Mouse (Mus musculus): ENCODE results near the gene Csf3. TPM values are rescaled to one million over a fixed set of nuclear protein-coding genes. Genes with fewer than 3 reads are reported as not detected.

Csf3 gene
- total RNA-seq, 2 experiments from 2014 or later, result not detected

DNA sequence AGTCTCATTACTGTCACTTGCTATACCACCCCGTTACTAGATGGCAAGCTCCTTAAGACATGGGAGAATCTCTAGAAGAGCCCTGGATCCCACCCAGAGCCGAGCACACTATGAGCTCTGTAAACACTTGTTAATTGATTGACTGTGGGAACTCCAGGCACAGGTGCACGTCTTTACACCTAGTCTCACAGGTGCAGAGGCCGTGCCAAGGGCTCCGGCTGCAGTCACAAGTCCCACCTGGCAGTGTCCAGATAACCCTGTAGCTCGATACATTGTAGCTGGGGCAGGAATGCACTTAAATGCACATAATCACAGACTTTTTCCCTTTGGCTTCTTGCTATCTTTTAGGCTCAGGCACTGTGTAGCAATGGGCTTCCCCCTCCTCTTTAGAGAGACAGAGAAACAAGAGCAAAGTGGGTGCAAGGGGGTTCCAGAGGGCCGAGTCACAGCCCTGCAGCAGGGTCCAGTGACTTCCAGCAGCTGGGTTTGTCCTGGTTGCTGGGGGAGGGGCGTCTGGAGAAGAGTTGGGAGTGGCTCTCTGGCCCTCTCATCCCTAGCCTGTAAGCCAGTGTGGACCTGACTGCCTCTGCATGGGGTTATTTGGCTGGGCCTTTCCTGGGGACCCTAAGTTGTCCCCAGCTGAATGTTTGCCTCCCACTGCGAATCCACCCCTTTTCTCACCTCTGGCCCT, 42.7 kb downstream of the Csf3 start:
- DNase-seq (ENCODE audit: low spot score in 2 of 2), result peak in 1 of 2 experiments; percentile 44
- intact Hi-C loops (cut with DNase I), result no loop called here

DNA sequence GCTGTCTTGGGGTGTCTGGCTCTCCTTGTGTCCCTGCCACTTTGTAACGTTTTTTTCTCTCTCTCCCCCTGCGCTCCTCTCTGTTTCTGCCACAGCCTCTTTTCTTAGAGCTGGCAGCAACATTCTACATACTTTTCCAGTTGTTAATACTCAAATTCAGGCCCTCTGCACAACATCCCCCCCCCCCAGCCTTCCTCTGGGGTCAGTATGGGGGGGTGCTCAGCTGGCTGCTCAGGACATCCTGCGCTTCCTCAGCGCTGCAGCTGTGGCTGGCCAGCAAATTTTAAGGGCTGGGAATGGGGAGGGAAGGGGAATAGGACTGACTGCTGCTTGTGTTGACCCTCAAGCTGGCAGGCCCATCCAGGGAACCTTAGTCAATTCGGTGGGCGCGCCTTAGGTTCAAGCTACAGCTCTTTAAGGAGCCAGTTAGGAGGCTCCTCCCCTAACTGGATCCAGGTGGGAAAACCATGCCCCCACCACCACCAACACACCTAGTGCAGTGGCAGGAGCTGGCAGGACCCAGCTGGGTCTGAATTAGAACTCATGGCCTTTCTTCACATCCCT, 43.5 kb downstream of the Csf3 start:
- intact Hi-C loops (cut with DNase I), result no loop called here
- DNase-seq (ENCODE audit: low spot score in 2 of 2), result no peak

DNA sequence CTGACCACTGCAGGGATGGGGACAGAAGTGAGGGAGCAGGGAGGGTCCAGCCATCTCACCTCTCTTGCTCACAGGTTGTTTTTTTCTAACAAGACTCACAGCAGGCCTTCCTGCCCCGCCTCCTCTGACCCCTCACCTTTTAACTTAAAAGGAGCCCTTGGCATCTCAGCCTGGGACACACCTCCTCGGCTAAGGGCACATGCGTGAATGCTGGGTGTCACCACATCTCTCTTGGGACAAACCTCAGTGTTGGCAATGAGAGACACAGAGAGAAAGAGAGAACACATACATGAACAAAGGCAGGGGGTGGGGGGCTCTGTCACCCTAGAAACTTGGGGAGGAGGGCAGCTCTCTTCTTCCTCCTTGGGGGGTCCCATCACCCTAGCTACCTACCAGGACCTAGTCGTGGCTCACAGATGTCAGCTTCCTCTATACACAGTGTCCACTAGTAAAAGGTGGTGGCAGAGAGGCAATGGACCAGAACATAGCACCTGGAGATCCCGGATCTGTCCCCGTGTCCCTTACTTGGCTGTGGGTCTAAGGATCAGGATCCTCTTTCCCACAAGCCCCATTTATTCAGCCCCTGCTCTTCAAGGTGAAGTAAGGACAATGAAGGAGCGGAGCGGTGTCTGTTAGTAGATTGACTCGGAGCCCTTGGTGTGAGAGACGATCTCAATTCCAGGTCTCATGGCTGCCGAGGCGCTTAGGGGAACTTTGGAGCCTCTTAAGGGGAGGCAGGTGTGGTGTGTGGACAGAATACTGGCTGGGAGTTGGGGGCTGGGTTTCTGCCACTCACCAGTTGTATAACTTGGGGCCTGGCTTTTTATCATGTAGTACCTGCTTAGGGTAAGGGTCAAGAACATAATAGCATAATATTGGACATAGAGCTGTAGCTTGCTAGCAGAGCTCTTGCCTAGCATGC, 45.1 kb downstream of the Csf3 start:
- DNase-seq (ENCODE audit: low spot score in 2 of 2), result no peak
- intact Hi-C loops (cut with DNase I), result no loop called here

DNA sequence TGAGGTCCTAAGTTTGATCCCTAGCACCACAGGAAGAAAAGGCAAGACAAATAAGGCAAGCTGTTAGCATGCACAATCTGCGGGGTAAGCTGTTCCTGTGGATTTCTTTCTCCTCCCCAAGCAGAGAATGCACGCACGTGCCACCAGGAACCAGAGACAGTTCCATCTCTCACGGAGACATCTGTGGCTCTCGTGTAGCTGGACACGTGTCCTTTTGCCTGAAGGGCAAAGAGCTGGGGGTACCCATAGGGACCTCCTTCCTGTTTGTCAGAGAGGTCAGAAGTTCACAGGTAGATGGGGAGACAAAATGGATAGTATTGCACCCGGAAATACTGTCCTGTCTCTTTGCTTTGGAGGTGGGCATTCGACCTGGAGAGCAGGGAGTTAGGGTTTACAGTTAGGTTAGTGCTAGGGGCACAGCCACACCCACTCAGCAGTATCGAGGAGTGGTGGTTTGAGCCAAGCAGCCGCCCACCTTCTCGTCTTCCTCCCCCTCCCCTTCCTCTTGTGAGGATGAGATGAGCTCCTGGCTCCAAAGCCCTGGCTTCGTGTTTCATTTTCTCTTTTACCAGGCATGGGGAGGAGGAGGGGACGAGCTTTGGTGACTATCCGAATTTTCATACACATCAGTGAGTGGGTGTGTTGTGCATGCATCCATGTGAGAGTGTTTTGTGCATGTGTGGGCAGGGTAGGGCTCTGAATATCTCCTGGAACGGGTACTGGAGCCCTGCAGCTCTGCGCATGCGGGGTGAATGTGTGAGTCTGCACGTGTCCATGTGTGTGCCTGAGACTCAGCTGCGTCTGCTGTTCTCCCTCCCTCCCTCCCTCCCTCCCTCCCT, 46.0 kb downstream of the Csf3 start:
- intact Hi-C loops (cut with DNase I), result no loop called here
- peak; percentile 94 to 99 for DNase-seq (ENCODE audit: low spot score in 2 of 2)

DNA sequence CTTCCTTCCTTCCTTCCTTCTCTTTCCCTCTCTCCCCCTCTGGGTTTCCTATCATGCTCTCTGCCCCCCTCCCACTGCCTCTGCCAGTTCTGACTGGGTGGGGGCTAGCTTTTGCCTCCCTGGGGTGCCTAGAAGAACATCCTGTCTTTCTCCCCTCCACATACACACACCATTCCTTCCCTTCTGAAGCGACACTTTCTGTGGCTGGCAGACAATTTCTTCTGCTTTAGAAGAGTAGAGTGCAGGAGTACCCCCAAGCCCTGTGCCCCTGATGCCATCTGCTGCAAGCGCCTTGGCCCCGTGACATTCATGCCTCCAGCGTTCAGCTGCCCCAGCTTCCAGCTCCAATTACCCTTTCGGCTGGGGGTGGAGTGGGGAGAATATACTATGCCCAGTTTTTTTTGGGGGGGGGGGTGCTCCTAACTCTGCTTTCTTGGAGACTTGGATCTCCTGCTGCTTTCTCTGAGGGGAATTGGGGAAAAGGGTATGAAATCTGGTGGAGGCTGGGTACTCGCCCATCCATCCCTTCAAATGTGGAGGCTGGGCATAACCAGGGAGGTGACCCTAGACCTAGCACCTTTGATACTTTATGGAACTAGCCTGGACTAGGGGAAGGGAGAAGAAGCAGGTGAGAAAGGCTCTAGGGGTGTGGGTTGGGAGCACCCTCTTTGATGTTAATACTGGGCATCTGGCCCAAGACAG, 46.9 kb downstream of the Csf3 start:
- intact Hi-C loops (cut with DNase I), result no loop called here
- no peak for DNase-seq (ENCODE audit: low spot score in 2 of 2)

DNA sequence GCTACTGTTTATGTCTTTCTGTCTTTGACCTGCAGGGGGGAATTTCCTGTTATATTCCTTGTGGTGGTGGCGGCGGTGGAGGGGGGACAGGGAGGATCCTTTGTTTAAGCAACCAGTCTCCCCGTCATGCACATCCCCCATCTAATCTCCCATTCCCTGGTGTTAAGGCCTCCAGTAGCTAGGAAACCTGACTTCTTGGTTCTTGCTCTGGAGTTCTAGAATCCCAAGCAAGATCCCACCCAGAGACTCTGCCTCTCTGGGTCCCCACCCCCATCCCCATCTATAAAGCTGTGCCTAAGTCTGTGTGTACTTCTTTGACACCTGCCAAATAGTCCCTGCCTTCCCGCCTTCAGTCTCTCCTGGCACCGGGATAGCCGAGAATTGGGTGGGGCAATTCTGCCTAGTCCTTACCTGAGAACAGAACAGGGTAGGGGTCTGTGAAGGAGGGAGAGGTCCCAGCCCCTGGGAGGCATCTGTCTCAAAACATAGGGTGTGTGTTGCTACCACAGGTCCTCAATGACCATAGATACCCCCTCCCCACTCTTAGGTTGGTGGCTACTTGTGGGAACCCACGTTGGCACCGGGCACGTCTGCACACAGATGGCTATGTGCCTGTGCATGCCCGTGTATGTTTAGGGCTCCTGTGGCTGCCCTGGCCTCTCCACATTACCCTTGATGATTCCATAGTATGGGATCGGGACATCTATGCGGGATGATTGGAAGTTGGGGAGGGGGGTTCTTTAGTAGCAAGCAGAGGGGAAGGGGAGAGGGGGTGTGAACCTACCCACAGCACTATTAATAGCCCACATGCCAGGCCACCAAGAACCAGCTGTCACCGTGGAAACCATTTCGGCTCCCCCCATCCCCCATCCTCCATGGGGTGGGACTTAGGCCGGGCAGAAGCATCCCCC, 47.7 kb downstream of the Csf3 start:
- peak in 1 of 2 experiments; percentile 41 for DNase-seq (ENCODE audit: low spot score in 2 of 2)
- intact Hi-C loops (cut with DNase I), result no loop called here

DNA sequence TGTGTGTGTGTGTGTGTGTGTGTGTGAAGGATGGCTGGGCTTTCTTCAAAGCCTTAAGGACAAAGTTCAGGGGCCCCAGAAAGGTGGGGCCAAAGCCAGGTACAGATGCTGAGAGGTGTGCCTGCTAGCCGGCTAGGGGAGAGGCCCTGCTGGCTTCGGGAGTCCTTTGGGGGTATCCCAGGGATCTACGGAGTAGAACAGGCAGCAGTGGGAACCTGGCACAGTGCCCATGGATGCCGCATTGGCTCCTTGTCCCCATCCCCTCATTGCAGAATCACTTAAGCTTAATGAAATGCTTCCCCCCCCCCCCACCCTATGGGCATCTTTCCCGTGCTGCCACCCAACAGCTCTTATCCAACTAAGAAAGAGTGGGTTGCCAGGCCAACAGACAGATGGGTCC, 48.7 kb downstream of the Csf3 start:
- intact Hi-C loops (cut with DNase I), result no loop called here
- DNase-seq (ENCODE audit: low spot score in 2 of 2), result peak in 1 of 2 experiments; percentile 72

DNA sequence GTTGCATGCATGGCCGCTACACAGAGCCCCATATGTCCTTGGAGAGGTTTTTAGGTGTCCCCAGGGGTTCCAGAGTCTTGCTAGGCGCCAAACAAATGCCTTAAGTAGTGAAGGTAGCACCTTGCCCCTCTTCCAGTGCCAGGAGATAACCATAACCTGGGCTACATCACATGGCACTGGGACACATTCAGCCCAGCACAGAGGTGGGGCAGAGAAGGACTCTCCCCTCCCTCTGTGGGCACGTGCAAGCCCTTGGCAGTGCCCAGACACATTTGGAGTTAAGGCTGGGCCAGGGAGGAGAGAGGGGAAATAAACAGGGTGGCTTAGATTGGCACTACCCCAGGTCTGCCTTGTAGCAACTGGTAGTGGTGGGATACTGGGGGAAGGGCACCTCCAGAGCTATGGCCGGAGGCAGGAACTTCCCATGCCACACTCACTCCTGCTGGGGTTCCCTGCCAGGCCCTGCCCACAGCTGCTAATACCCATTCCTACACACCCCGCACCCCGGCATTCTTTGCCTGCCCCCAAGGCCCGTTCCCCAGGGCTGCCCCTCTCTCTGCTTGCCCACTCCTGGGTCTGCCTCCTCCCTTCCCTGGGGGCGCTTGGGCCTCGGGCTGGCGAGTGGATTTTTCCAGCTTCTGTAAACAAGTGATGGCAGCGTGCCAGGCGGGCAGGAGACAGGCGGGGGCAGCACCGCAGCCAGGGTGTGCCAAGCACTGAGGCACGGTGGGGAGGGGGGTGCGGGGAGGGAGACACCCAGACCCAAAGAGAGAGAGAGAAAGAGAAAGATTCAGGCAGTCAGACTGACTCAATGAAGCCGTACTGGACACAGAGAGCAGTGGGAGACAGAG, 49.5 kb downstream of the Csf3 start:
- DNase-seq (ENCODE audit: low spot score in 2 of 2), result peak; percentile 80 to 84
- intact Hi-C loops (cut with DNase I), result no loop called here

DNA sequence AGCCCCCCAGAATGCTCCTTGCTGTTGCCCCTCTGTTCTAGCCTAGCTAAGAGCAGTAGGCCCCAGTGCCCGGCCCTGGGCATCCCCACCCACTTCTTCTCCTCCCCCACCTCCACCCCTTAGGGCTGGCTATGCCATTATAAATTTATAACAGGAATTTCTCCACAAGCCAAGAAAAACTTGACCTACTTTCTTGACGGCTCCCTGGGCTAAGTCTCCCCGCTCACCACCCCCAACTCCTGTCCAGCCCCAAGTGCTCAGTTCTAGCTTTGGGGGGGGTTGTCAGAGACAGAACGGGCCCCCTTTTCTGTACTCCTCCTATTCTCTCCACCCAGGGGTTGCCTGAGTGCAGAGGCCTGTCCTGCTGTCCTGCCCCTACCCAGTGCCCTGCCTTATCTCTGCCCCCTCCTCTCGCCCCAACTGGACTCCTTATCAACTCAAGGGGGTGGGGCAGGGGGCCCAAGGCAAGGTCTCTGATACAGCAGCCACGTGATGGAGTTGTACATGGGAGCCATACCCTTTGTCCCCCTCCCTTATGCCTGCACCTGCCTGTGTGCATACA, 50.2 kb downstream of the Csf3 start:
- no peak for DNase-seq (ENCODE audit: low spot score in 2 of 2)
- intact Hi-C loops (cut with DNase I), result no loop called here

DNA sequence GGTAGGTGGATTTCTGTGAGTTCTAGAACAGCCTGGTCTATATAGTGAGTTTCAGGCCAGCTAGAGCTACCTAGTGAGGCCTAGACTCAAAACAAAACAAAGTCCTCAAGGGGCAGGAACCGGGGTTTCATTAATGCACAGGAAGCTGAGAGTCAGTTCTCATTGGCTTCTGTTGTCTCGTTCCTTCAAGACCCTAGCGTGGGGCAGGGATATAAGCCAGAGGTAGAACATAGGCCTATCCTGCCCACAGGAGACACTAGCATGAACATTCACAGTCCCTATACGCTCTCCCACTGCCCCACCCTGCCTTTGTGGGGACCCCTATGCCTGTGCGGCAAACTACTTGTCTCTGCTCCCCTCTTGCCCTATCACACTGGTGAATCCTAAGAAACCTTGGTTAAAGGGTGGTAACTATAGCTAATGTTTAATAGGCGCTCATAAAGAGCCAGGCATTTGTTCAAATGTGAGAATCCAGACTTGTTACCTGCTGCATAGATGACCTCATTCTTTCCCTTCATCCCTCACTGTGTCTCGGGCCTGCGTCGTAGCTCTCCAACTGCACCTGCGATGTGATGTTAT, 51.6 kb downstream of the Csf3 start:
- intact Hi-C loops (cut with DNase I), result no loop called here
- DNase-seq (ENCODE audit: low spot score in 2 of 2), result no peak

Other genes with a start within 250 kb of the Csf3 start
- under 1 TPM; 0.21 to 0.62 TPM for gene Ikzf3, start 155.2 kb upstream of the Csf3 start, total RNA-seq (2021)
- not detected for gene Zpbp2, start 150.2 kb upstream of the Csf3 start, total RNA-seq (2021)
- gene Ormdl3, start 113.9 kb upstream of the Csf3 start, total RNA-seq (2021), result 10 to 100 TPM; 44.6 to 49.4 TPM
- gene Lrrc3c, start 103.0 kb upstream of the Csf3 start, total RNA-seq (2021), result not detected
- 10 to 100 TPM; 10.3 to 12.7 TPM for gene Gm12355, start 75.6 kb upstream of the Csf3 start, total RNA-seq (2021)
- under 1 TPM; 0.31 to 0.38 TPM for gene Gsdma3, start 74.9 kb upstream of the Csf3 start, total RNA-seq (2021)
- not detected for gene Gsdma2, start 54.5 kb upstream of the Csf3 start, total RNA-seq (2021)
- not detected for gene Gsdma, start 36.9 kb upstream of the Csf3 start, total RNA-seq (2021)
- gene Psmd3, start 18.7 kb upstream of the Csf3 start, total RNA-seq (2021), result 100 to 1,000 TPM; 128 to 134 TPM
- 100 to 1,000 TPM in 1 of 2 experiments, 10 to 100 TPM in 1; 96.3 to 114 TPM for gene Med24, start 28.2 kb downstream of the Csf3 start, total RNA-seq (2021)
- gene Thra, start 39.4 kb downstream of the Csf3 start, total RNA-seq (2021), result 1,000 to 10,000 TPM in 1 of 2 experiments, 100 to 1,000 TPM in 1; 962 to 1,004 TPM
- 10 to 100 TPM; 82.0 to 85.4 TPM for gene Nr1d1, start 74.1 kb downstream of the Csf3 start, total RNA-seq (2021)
- 100 to 1,000 TPM; 168 to 170 TPM for gene Msl1, start 94.3 kb downstream of the Csf3 start, total RNA-seq (2021)
- 10 to 100 TPM; 53.1 to 54.6 TPM for gene Casc3, start 103.6 kb downstream of the Csf3 start, total RNA-seq (2021)
- 100 to 1,000 TPM; 141 to 143 TPM for gene Rapgefl1, start 135.5 kb downstream of the Csf3 start, total RNA-seq (2021)
- 10 to 100 TPM; 45.5 to 45.9 TPM for gene Wipf2, start 162.4 kb downstream of the Csf3 start, total RNA-seq (2021)
- under 1 TPM; 0.47 to 0.57 TPM for gene Cdc6, start 206.5 kb downstream of the Csf3 start, total RNA-seq (2021)
- gene Rara, start 226.6 kb downstream of the Csf3 start, total RNA-seq (2021), result 10 to 100 TPM; 14.6 to 15.1 TPM

Measured in left cerebral cortex, postnatal 14 days (tissue).